Mouse (Mus musculus) forebrain, embryonic 14.5 days (tissue): ENCODE results near the gene Sox18. TPM values are rescaled to one million over a fixed set of nuclear protein-coding genes. Genes with fewer than 3 reads are reported as not detected.
A peak's percentile ranks its signal among the peaks of the same experiment; 100 is the strongest.

Experiments used
- ATAC-seq: fragments of 200-750 bp; cut with Nextera tagmentation; 2 replicates; pipeline ENCODE4 v1.8.0; 2017; ENCODE audit warnings: mild to moderate bottlenecking, moderate library complexity
- DNase-seq: peaks from one replicate; pipeline ENCODE4 v3.0.0-alpha.2; 2015; ENCODE audit warnings: low spot score
- H3K27ac ChIP-seq: fragments of 300-500 bp; sonication (generic); 2 replicates; pipeline ENCODE4 v1.5.1; 2014; ENCODE audit warnings: low read depth, mild to moderate bottlenecking, control low read depth, low read length, moderate library complexity
- H3K27me3 ChIP-seq: fragments of 300-500 bp; sonication (generic); replicated peaks from 2 replicates; pipeline ENCODE4 v1.6.1; 2014; ENCODE audit warnings: low read length, control low read depth, mixed read lengths; ENCODE audit not compliant: control insufficient read depth, insufficient read depth
- H3K36me3 ChIP-seq: fragments of 300-500 bp; sonication (generic); 2 replicates; pipeline ENCODE4 v1.6.1; 2014; ENCODE audit warnings: low read length, control low read depth; ENCODE audit not compliant: control insufficient read depth, insufficient read depth
- H3K4me1 ChIP-seq: fragments of 300-500 bp; sonication (generic); 2 replicates; pipeline ENCODE4 v1.6.1; 2014; ENCODE audit warnings: antibody characterized with exemption, low read length, control low read depth; ENCODE audit not compliant: control insufficient read depth, insufficient read depth
- H3K4me2 ChIP-seq: fragments of 300-500 bp; sonication (generic); 2 replicates; pipeline ENCODE4 v1.6.1; 2014; ENCODE audit warnings: mild to moderate bottlenecking, control low read depth, low read length
- H3K4me3 ChIP-seq: fragments of 300-500 bp; sonication (generic); 2 replicates; pipeline ENCODE4 v1.5.1; 2014; ENCODE audit warnings: low read depth, low read length, control low read depth
- H3K9ac ChIP-seq: fragments of 300-500 bp; sonication (generic); 2 replicates; pipeline ENCODE4 v1.6.1; 2014; ENCODE audit warnings: mild to moderate bottlenecking, low read length, control low read depth, moderate library complexity
- H3K9me3 ChIP-seq: fragments of 300-500 bp; sonication (generic); replicated peaks from 2 replicates; pipeline ENCODE4 v1.6.1; 2016; ENCODE audit warnings: low read length, control low read depth, mixed read lengths; ENCODE audit not compliant: control insufficient read depth
- WGBS: fragments of 180-500 bp; shearing (Covaris S2); extraction: QIAGEN DNeasy Blood & Tissue Kit; methylation state at CpG from one replicate; pipeline ENCODE4 v1.1.7; 2014; 5-methylcytosine and 5-hydroxymethylcytosine counted together
- polyA plus RNA-seq: library from polyadenylated mRNA; unstranded; fragments of >200 nt; fragmentation: Nextera tagmentation; extraction: Ambion mirVana; gene quantifications from 2 replicates; pipeline ENCODE4 v1.2.1, GENCODE M21; 2014

Gene Sox18
- polyA plus RNA-seq, 1 experiment from 2014 or later: 12.5 TPM

GRCm38 (mm10) chr2:181662620-181663297 lies 8.7 kb downstream of the Sox18 start:
- Histone ChIP-seq H3K9ac (no peak overlapping the region), H3K27ac (no peak overlapping the region)
- 92% methylated on average over 3 of the region's 3 CpGs for WGBS

GRCm38 (mm10) chr2:181659609-181660055 lies 11.8 kb downstream of the Sox18 start:
- 12% methylated on average over 9 of the region's 9 CpGs for WGBS
- peak; percentile 80; the same call in 1 of the 2 replicates for ATAC-seq
- Histone ChIP-seq H3K36me3 (peaks cover 34% of the 10 kb centered on the region), H3K9ac (no peak overlapping the region), H3K9me3 (no peaks in the 10 kb centered on the region), H3K4me1 (no peaks in the 10 kb centered on the region; the same call in 1 of the 2 replicates), H3K27ac (no peak overlapping the region), H3K4me2 (no peak overlapping the region), H3K4me3 (no peak overlapping the region), H3K27me3 (no peaks in the 10 kb centered on the region)
- peak; percentile 66 for DNase-seq

More at GRCm38 (mm10) chr2:181662620-181663297, 8.7 kb downstream of the Sox18 start:
- H3K27me3 ChIP-seq: no peaks in the 10 kb centered on the region
- no peaks in the 10 kb centered on the region for H3K9me3 ChIP-seq
- H3K4me2 ChIP-seq: no peak overlapping the region
- peaks cover 8% of the 10 kb centered on the region; the same call in 1 of the 2 replicates for H3K36me3 ChIP-seq
- DNase-seq (no peak), ATAC-seq (no peak)
- no peaks in the 10 kb centered on the region; the same call in 1 of the 2 replicates for H3K4me1 ChIP-seq
- H3K4me3 ChIP-seq: no peak overlapping the region

DNA sequence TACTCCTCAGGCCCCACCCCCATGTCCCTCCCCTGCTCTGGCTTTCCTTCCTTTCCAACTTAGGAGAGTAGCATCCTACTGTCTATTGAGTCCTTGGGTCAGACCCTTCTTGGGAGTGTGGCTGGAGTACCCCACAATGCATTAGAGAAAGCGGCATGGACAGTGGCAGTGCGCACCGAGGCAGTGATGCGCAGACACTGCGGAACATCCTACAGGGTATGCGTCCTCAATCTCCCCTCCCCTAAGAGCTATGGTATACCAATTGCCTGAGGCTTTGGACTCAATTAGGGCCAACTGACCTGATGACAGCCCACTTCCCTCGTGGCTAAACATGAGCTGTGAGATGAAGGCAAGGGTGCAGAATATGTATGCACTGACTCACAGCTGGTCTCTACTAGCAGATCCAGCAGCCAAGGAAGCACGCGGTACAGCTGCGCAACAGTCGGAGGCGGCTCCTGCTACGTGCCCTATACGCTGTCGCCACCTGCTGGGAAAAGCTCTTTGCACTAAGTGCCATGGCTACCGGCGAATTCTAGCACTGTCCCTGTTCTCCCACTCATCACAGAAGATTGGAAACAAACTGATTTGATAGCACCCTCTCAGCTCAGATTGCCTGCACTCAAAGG lies 12.4 kb downstream of the Sox18 start:
- H3K4me2 ChIP-seq: no peak overlapping the region
- no peak overlapping the region for H3K9ac ChIP-seq
- H3K4me3 ChIP-seq: no peak overlapping the region
- no peaks in the 10 kb centered on the region; the same call in 1 of the 2 replicates for H3K4me1 ChIP-seq
- 0 out of 2 replicates have a peak, but pooled peaks have one; percentile 34 for ATAC-seq
- H3K36me3 ChIP-seq: peaks cover 40% of the 10 kb centered on the region
- no peak overlapping the region for H3K27ac ChIP-seq
- H3K9me3 ChIP-seq: no peaks in the 10 kb centered on the region
- no peaks in the 10 kb centered on the region for H3K27me3 ChIP-seq
- WGBS: 40% methylated on average over 17 of the region's 17 CpGs
- DNase-seq: peak; percentile 48

GRCm38 (mm10) chr2:181658528-181658927 lies 12.9 kb downstream of the Sox18 start:
- peaks cover 45% of the 10 kb centered on the region for H3K36me3 ChIP-seq
- H3K4me2 ChIP-seq: no peak overlapping the region
- H3K27ac ChIP-seq: no peak overlapping the region
- no peak for DNase-seq
- H3K9ac ChIP-seq: no peak overlapping the region
- no peaks in the 10 kb centered on the region; the same call in 1 of the 2 replicates for H3K4me1 ChIP-seq
- ATAC-seq: no peak
- H3K4me3 ChIP-seq: no peak overlapping the region
- no peaks in the 10 kb centered on the region for H3K27me3 ChIP-seq
- WGBS: 85% methylated on average over 7 of the region's 7 CpGs
- H3K9me3 ChIP-seq: no peaks in the 10 kb centered on the region

DNA sequence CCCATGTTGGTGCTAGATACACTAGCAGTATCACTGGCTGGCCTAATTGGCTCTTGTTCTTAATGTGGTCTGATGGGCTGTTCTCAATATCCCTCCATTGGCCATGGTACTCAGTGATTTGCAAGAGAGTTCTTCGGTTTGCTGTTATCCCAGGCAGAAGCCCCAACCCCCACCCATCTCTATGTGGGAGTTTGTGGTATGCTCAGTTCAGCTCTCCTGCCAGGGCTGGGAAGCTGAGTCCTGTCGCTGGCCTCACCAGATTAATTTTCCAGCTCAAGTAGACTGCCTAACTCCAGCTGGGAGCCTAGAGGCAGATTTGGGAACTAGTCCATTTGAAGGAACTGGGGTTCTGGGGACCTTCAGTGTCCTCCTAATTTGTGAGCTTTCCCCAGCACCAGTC lies 14.0 kb downstream of the Sox18 start:
- H3K9me3 ChIP-seq: no peaks in the 10 kb centered on the region
- WGBS: 76% methylated on average over 2 of the region's 2 CpGs

GRCm38 (mm10) chr2:181656734-181657133 lies 14.7 kb downstream of the Sox18 start, which contains the start of gene Gm29797:
Gene Gm29797, plus strand, starts transcription at chr2:181657034.
- no peak within 1 kb of the TSS for H3K4me2 ChIP-seq
- no peaks in the 10 kb centered on the region; the same call in 1 of the 2 replicates for H3K4me1 ChIP-seq
- H3K27ac ChIP-seq: no peak within 1 kb of the TSS
- no peak within 1 kb of the TSS for H3K9ac ChIP-seq
- H3K4me3 ChIP-seq: no peak within 1 kb of the TSS
- H3K36me3 ChIP-seq: peaks cover 63% of the 10 kb centered on the region
- no peak for DNase-seq
- no peaks in the 10 kb centered on the region for H3K9me3 ChIP-seq
- no peak for ATAC-seq
- WGBS: 83% methylated on average over 3 of the region's 3 CpGs
- H3K27me3 ChIP-seq: no peaks in the 10 kb centered on the region

More for the DNA sequence above, 14.0 kb downstream of the Sox18 start:
- ATAC-seq (no peak), DNase-seq (no peak)
- Histone ChIP-seq H3K4me3 (no peak overlapping the region), H3K36me3 (peaks cover 56% of the 10 kb centered on the region), H3K4me1 (no peaks in the 10 kb centered on the region; the same call in 1 of the 2 replicates), H3K9ac (no peak overlapping the region), H3K4me2 (no peak overlapping the region), H3K27ac (no peak overlapping the region), H3K27me3 (no peaks in the 10 kb centered on the region)

GRCm38 (mm10) chr2:181653523-181653922 lies 17.9 kb downstream of the Sox18 start:
- Histone ChIP-seq H3K9me3 (no peaks in the 10 kb centered on the region), H3K27ac (no peak overlapping the region), H3K4me1 (no peaks in the 10 kb centered on the region), H3K27me3 (no peaks in the 10 kb centered on the region), H3K4me3 (no peak overlapping the region), H3K4me2 (no peak overlapping the region), H3K9ac (no peak overlapping the region), H3K36me3 (peaks cover 93% of the 10 kb centered on the region)
- no peak for ATAC-seq
- WGBS: 100% methylated on average over 1 of the region's 1 CpGs
- no peak for DNase-seq

- Histone ChIP-seq H3K27me3 (no peaks in the 10 kb centered on the region), H3K9ac (no peak overlapping the region), H3K36me3 (peaks cover 94% of the 10 kb centered on the region), H3K4me2 (no peak overlapping the region), H3K4me1 (no peaks in the 10 kb centered on the region), H3K4me3 (no peak overlapping the region), H3K9me3 (no peaks in the 10 kb centered on the region), H3K27ac (no peak overlapping the region)
- ATAC-seq (no peak), DNase-seq (no peak)
Measured at GRCm38 (mm10) chr2:181653065-181653464, 18.4 kb downstream of the Sox18 start.

- no peaks in the 10 kb centered on the region for H3K4me1 ChIP-seq
- no peaks in the 10 kb centered on the region for H3K9me3 ChIP-seq
- no peak for ATAC-seq
- H3K4me2 ChIP-seq: no peak overlapping the region
- WGBS: 89% methylated on average over 10 of the region's 10 CpGs
- H3K27me3 ChIP-seq: no peaks in the 10 kb centered on the region
- no peak overlapping the region for H3K4me3 ChIP-seq
- H3K27ac ChIP-seq: no peak overlapping the region
- no peak overlapping the region for H3K9ac ChIP-seq
- no peak for DNase-seq
- peaks cover 92% of the 10 kb centered on the region for H3K36me3 ChIP-seq
Measured at GRCm38 (mm10) chr2:181648926-181649325, 22.5 kb downstream of the Sox18 start.
